Mouse (Mus musculus): ENCODE data around the gene Mrps24.

Mrps24 gene

GRCm38 (mm10) chr11:5715630-5716105 lies at the start of gene Mrps24:
Gene Mrps24 (minus strand): TSS chr11:5715680.
- DNase-seq (ENCODE audit: low read depth, low spot score): no peak

GRCm38 (mm10) chr11:5762633-5762982 lies 47.1 kb upstream of the Mrps24 start:
- no peak for DNase-seq (ENCODE audit: low read depth, low spot score)

- peak; percentile 98 for DNase-seq (ENCODE audit: low read depth, low spot score)
Observed at GRCm38 (mm10) chr11:5761820-5762632, 46.5 kb upstream of the Mrps24 start, which contains the start of gene Urgcp. Gene Urgcp (minus strand): TSS chr11:5762376.

- no peak for DNase-seq (ENCODE audit: low read depth, low spot score)
Observed at GRCm38 (mm10) chr11:5753755-5754154, 38.3 kb upstream of the Mrps24 start.

GRCm38 (mm10) chr11:5744951-5745350 lies 29.5 kb upstream of the Mrps24 start:
- no peak for DNase-seq (ENCODE audit: low read depth, low spot score)

GRCm38 (mm10) chr11:5742106-5742505 lies 26.6 kb upstream of the Mrps24 start:
- DNase-seq (ENCODE audit: low read depth, low spot score): no peak

GRCm38 (mm10) chr11:5740965-5741627 lies 25.6 kb upstream of the Mrps24 start:
- peak; percentile 89 for DNase-seq (ENCODE audit: low read depth, low spot score)

- DNase-seq (ENCODE audit: low read depth, low spot score): peak; percentile 55
Observed at GRCm38 (mm10) chr11:5740599-5740964, 25.1 kb upstream of the Mrps24 start.

GRCm38 (mm10) chr11:5739846-5740245 lies 24.4 kb upstream of the Mrps24 start:
- peak; percentile 44 for DNase-seq (ENCODE audit: low read depth, low spot score)

GRCm38 (mm10) chr11:5738888-5739632 lies 23.6 kb upstream of the Mrps24 start:
- no peak for DNase-seq (ENCODE audit: low read depth, low spot score)

- no peak for DNase-seq (ENCODE audit: low read depth, low spot score)
Observed at GRCm38 (mm10) chr11:5737137-5737536, 21.7 kb upstream of the Mrps24 start.

- no peak for DNase-seq (ENCODE audit: low read depth, low spot score)
Observed at GRCm38 (mm10) chr11:5734323-5734722, 18.8 kb upstream of the Mrps24 start.

GRCm38 (mm10) chr11:5732401-5732800 lies 16.9 kb upstream of the Mrps24 start:
- DNase-seq (ENCODE audit: low read depth, low spot score): peak; percentile 50

- no peak for DNase-seq (ENCODE audit: low read depth, low spot score)
Observed at GRCm38 (mm10) chr11:5729582-5729981, 14.1 kb upstream of the Mrps24 start.

GRCm38 (mm10) chr11:5718611-5719354 lies 3.3 kb upstream of the Mrps24 start:
- DNase-seq (ENCODE audit: low read depth, low spot score): no peak

GRCm38 (mm10) chr11:5716938-5717705 lies 1.6 kb upstream of the Mrps24 start:
- DNase-seq (ENCODE audit: low read depth, low spot score): no peak

- no peak for DNase-seq (ENCODE audit: low read depth, low spot score)
Observed at GRCm38 (mm10) chr11:5716246-5716645, 766 bp upstream of the Mrps24 start.

GRCm38 (mm10) chr11:5715179-5715578 lies 301 bp downstream of the Mrps24 start:
- no peak for DNase-seq (ENCODE audit: low read depth, low spot score)

- peak; percentile 93 for DNase-seq (ENCODE audit: low read depth, low spot score)
Observed at GRCm38 (mm10) chr11:5707530-5708353, 7.7 kb downstream of the Mrps24 start.
